13 mouse cellular contexts compared by ENCODE assay signal in genomic region chr10:85587758-85588157, GRCm38 (mm10).
"Had no signal": no experiment of that assay in that cellular context is flagged by ENCODE, and none has a peak within 500 bp of the region (broad histone marks: within the 10 kb centered on the region; RNA-seq: fewer than 3 reads in every experiment).

No protein-coding gene starts in this region.

- H3K27me3 ChIP-seq: midbrain, embryonic 12.5 days; neural tube, embryonic 12.5 days; stomach, embryonic 15.5 days had no signal

- H3K4me3 ChIP-seq: midbrain, embryonic 10.5 days; midbrain, embryonic 12.5 days; neural tube, embryonic 12.5 days; stomach, embryonic 15.5 days had no signal

- H3K36me3 ChIP-seq: midbrain, embryonic 10.5 days; midbrain, embryonic 12.5 days; neural tube, embryonic 12.5 days; stomach, embryonic 15.5 days had no signal

- H3K4me1 ChIP-seq: neural tube, embryonic 12.5 days; stomach, embryonic 15.5 days had no signal

- DNase-seq: lung, adult 18-20 months; lung, embryonic 14.5 days; lung, postnatal 10 days; lung, postnatal 4 days; midbrain, embryonic 14.5 days; right cerebral cortex, postnatal 14 days; thymus, postnatal 14 days; thymus, postnatal 36 days had no signal

- H3K27ac ChIP-seq: midbrain, embryonic 10.5 days; midbrain, embryonic 12.5 days; neural tube, embryonic 12.5 days; stomach, embryonic 15.5 days; stomach, postnatal 0 days had no signal
